Mouse (Mus musculus): ENCODE data around the gene Cep104. TPM values are rescaled to one million over a fixed set of nuclear protein-coding genes. Genes with fewer than 3 reads are reported as not detected.

Cep104 gene
- total and polyA plus RNA-seq, 2 experiments from 2014 or later = 11.2 to 11.6 TPM

- Histone ChIP-seq H3K4me1 (ENCODE audit: insufficient read depth, low read length) (peaks cover 10% of the 10 kb centered on the region), H3K4me3 (ENCODE audit: low read length) (peak overlapping the region; percentile 64), H3K9me3 (ENCODE audit: low read length) (no peaks in the 10 kb centered on the region), H3K27me3 (ENCODE audit: insufficient read depth, low read length) (no peaks in the 10 kb centered on the region), H3K9ac (replicated peaks; ENCODE audit: low read length) (peak overlapping the region; percentile 80), H3K27ac (peak overlapping the region; percentile 54; the same call in 1 of the 2 replicates), H3K36me3 (ENCODE audit: insufficient read depth, low read length) (peaks cover 33% of the 10 kb centered on the region; the same call in 1 of the 2 replicates), H3K4me2 (ENCODE audit: low read depth, low read length) (peak overlapping the region; percentile 97)
- DNase-seq (ENCODE audit: low spot score) (no peak), ATAC-seq (peak; percentile 57; the same call in 1 of the 2 replicates)
- TF ChIP-seq CTCF (IDR thresholded peaks at IDR 0.05; ENCODE audit: low read depth) = no peak
- 29% methylated on average over 13 of the region's 13 CpGs for WGBS
These were observed 36.1 kb downstream of the Cep104 start for GRCm38 (mm10) chr4:154010907-154011645.

GRCm38 (mm10) chr4:154011646-154012089 is 36.7 kb downstream of the Cep104 start, which contains the start of gene Lrrc47:
Gene Lrrc47, plus strand, starts transcription at chr4:154011731.
- Histone ChIP-seq H3K4me3 (ENCODE audit: low read length) (peak within 1 kb of the TSS; percentile 64), H3K4me2 (ENCODE audit: low read depth, low read length) (peak within 1 kb of the TSS; percentile 97), H3K9me3 (ENCODE audit: low read length) (no peaks in the 10 kb centered on the region), H3K9ac (replicated peaks; ENCODE audit: low read length) (peak within 1 kb of the TSS; percentile 80), H3K27ac (peak within 1 kb of the TSS; percentile 79), H3K36me3 (ENCODE audit: insufficient read depth, low read length) (peaks cover 34% of the 10 kb centered on the region; the same call in 1 of the 2 replicates), H3K27me3 (ENCODE audit: insufficient read depth, low read length) (no peaks in the 10 kb centered on the region), H3K4me1 (ENCODE audit: insufficient read depth, low read length) (peaks cover 10% of the 10 kb centered on the region)
- no peak for TF ChIP-seq CTCF (IDR thresholded peaks at IDR 0.05; ENCODE audit: low read depth)
- WGBS = under 1% methylated on average over 53 of the region's 59 CpGs
- DNase-seq (ENCODE audit: low spot score) (peak; percentile 94), ATAC-seq (peak; percentile 95)

DNA sequence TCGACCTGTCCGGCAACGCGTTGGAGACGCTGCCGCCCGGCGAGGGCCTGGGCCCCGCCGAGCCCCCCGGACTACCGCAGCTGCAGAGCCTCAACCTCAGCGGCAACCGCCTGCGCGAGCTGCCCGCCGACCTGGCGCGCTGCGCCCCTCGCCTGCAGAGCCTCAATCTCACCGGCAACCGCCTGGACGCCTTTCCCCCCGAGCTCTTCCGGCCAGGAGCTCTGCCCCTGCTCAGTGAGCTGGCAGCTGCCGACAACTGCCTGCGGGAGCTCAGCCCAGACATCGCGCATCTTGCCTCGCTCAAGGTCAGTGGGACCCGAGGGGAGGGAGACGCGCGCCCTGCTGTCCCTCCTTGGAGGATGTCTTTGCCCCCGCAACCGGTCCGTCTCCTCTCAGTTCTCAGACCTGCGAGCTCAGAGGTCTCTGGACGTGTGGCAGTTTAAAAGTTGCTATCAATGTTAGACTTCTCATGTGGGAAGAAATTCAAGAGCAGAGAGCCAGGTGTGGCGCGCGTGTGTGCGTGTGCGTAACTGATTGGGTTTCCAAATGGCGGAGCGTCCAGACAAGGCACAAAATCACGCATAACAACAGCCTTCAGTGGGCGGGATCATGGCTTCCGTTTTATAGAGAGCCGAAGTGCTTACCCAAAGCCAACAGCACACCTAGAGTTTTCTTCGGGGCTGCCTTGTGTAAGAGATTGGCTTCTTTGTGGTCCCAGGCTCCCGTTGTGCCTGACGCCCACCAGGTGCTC is 37.3 kb downstream of the Cep104 start:
- Histone ChIP-seq H3K4me3 (ENCODE audit: low read length) (peak overlapping the region; percentile 64), H3K36me3 (ENCODE audit: insufficient read depth, low read length) (peaks cover 34% of the 10 kb centered on the region), H3K27ac (peak overlapping the region; percentile 79), H3K4me2 (ENCODE audit: low read depth, low read length) (peak overlapping the region; percentile 97), H3K4me1 (ENCODE audit: insufficient read depth, low read length) (peaks cover 10% of the 10 kb centered on the region), H3K9ac (replicated peaks; ENCODE audit: low read length) (peak overlapping the region; percentile 80), H3K9me3 (ENCODE audit: low read length) (no peaks in the 10 kb centered on the region), H3K27me3 (ENCODE audit: insufficient read depth, low read length) (no peaks in the 10 kb centered on the region)
- no peak for TF ChIP-seq CTCF (IDR thresholded peaks at IDR 0.05; ENCODE audit: low read depth)
- WGBS = 2% methylated on average over 55 of the region's 55 CpGs
- ATAC-seq (peak; percentile 3; the same call in 1 of the 2 replicates), DNase-seq (ENCODE audit: low spot score) (peak; percentile 19)

DNA sequence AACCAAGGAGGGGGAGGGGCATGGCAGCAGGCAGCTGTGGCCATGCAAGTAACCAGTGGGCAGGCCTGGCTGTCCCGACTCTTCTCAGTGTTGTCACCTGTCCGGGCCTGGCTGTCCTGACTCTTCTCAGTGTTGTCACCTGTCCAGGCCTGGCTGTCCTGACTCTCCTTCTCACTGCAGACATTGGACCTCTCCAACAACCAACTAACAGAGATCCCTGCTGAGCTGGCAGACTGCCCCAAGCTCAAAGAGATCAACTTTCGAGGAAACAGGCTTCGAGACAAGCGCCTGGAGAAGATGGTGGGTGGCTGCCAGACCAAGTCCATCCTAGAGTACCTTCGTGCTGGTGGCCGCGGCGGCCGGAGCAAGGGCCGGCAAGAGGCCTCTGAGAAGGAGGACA is 40.5 kb downstream of the Cep104 start:
- TF ChIP-seq CTCF (IDR thresholded peaks at IDR 0.05; ENCODE audit: low read depth) = no peak
- no peak overlapping the region for H3K4me3 ChIP-seq (ENCODE audit: low read length)
- no peaks in the 10 kb centered on the region for H3K9me3 ChIP-seq (ENCODE audit: low read length)
- no peaks in the 10 kb centered on the region for H3K27me3 ChIP-seq (ENCODE audit: insufficient read depth, low read length)
- no peak overlapping the region for H3K4me2 ChIP-seq (ENCODE audit: low read depth, low read length)
- H3K4me1 ChIP-seq (ENCODE audit: insufficient read depth, low read length) = peaks cover 10% of the 10 kb centered on the region
- H3K36me3 ChIP-seq (ENCODE audit: insufficient read depth, low read length) = peaks cover 58% of the 10 kb centered on the region
- no peak overlapping the region for H3K27ac ChIP-seq
- WGBS = 81% methylated on average over 11 of the region's 11 CpGs
- no peak overlapping the region for H3K9ac ChIP-seq (replicated peaks; ENCODE audit: low read length)
- DNase-seq (ENCODE audit: low spot score) = no peak
- ATAC-seq = no peak

GRCm38 (mm10) chr4:154019571-154019970 is 44.6 kb downstream of the Cep104 start:
- no peak overlapping the region for H3K27ac ChIP-seq
- H3K4me3 ChIP-seq (ENCODE audit: low read length) = no peak overlapping the region
- H3K27me3 ChIP-seq (ENCODE audit: insufficient read depth, low read length) = no peaks in the 10 kb centered on the region
- H3K9ac ChIP-seq (replicated peaks; ENCODE audit: low read length) = no peak overlapping the region
- ATAC-seq (no peak), DNase-seq (ENCODE audit: low spot score) (peak; percentile 23)
- no peaks in the 10 kb centered on the region for H3K9me3 ChIP-seq (ENCODE audit: low read length)
- peaks cover 64% of the 10 kb centered on the region for H3K36me3 ChIP-seq (ENCODE audit: insufficient read depth, low read length)
- H3K4me1 ChIP-seq (ENCODE audit: insufficient read depth, low read length) = no peaks in the 10 kb centered on the region
- H3K4me2 ChIP-seq (ENCODE audit: low read depth, low read length) = no peak overlapping the region
- TF ChIP-seq CTCF (IDR thresholded peaks at IDR 0.05; ENCODE audit: low read depth) = peak; percentile 69
- WGBS = 69% methylated on average over 7 of the region's 7 CpGs

- WGBS = 88% methylated on average over 9 of the region's 9 CpGs
- H3K27me3 ChIP-seq (ENCODE audit: insufficient read depth, low read length) = no peaks in the 10 kb centered on the region
- peaks cover 50% of the 10 kb centered on the region for H3K36me3 ChIP-seq (ENCODE audit: insufficient read depth, low read length)
- no peak overlapping the region for H3K9ac ChIP-seq (replicated peaks; ENCODE audit: low read length)
- TF ChIP-seq CTCF (IDR thresholded peaks at IDR 0.05; ENCODE audit: low read depth) = no peak
- no peaks in the 10 kb centered on the region for H3K9me3 ChIP-seq (ENCODE audit: low read length)
- no peak overlapping the region for H3K27ac ChIP-seq
- no peak for DNase-seq (ENCODE audit: low spot score)
- no peak for ATAC-seq
- H3K4me3 ChIP-seq (ENCODE audit: low read length) = no peak overlapping the region
- peaks cover 14% of the 10 kb centered on the region for H3K4me1 ChIP-seq (ENCODE audit: insufficient read depth, low read length)
- H3K4me2 ChIP-seq (ENCODE audit: low read depth, low read length) = no peak overlapping the region
These were observed 46.4 kb downstream of the Cep104 start for GRCm38 (mm10) chr4:154021432-154021831.

Data from hindbrain, postnatal 0 days (tissue).